Mouse (Mus musculus): ENCODE data around the gene Eif3l. TPM values are rescaled to one million over a fixed set of nuclear protein-coding genes. Genes with fewer than 3 reads are reported as not detected.
A peak's percentile ranks its signal among the peaks of the same experiment; 100 is the strongest.

The Eif3l gene
- polyA plus RNA-seq, 1 experiment from 2014 or later: 99.3 TPM

- H3K27me3 ChIP-seq (replicated peaks; ENCODE audit: insufficient read depth, low read length): no peaks in the 10 kb centered on the region
- H3K9me3 ChIP-seq (ENCODE audit: low read length): no peaks in the 10 kb centered on the region
- H3K4me2 ChIP-seq (replicated peaks; ENCODE audit: low read depth, low read length): peak within 1 kb of the TSS; percentile 83
- ATAC-seq (peak; percentile 89), DNase-seq (ENCODE audit: low spot score) (peak; percentile 96)
- WGBS: 1% methylated on average over 57 of the region's 57 CpGs
- H3K4me1 ChIP-seq (ENCODE audit: insufficient read depth, low read depth, low read length): no peaks in the 10 kb centered on the region
- H3K4me3 ChIP-seq (ENCODE audit: low read depth, low read length): peak within 1 kb of the TSS; percentile 75
- H3K27ac ChIP-seq (ENCODE audit: low read length): peak within 1 kb of the TSS; percentile 34
- TF ChIP-seq EP300 (IDR thresholded peaks at IDR 0.05): no peak
- TF ChIP-seq CTCF (IDR thresholded peaks at IDR 0.05): 0 out of 2 replicates have a peak, but pooled peaks have one; percentile 0
- peak within 1 kb of the TSS; percentile 55 for H3K9ac ChIP-seq (replicated peaks; ENCODE audit: low read depth)
- H3K36me3 ChIP-seq (ENCODE audit: insufficient read depth, low read length): 0 out of 2 replicates have a peak, but pooled peaks cover 3% of the 10 kb centered on the region
Observed at GRCm38 (mm10) chr15:79140866-79141565, 66.0 kb downstream of the Eif3l start, which contains the start of the genes Polr2f and 1700088E04Rik. TSS of gene Polr2f (plus strand) at chr15:79141009. TSS of gene 1700088E04Rik (minus strand) at chr15:79141253.

GRCm38 (mm10) chr15:79141566-79141917 is 66.6 kb downstream of the Eif3l start:
- peak overlapping the region; percentile 55 for H3K9ac ChIP-seq (replicated peaks; ENCODE audit: low read depth)
- peak overlapping the region; percentile 34 for H3K27ac ChIP-seq (ENCODE audit: low read length)
- no peaks in the 10 kb centered on the region for H3K9me3 ChIP-seq (ENCODE audit: low read length)
- peaks cover 8% of the 10 kb centered on the region; the same call in 1 of the 2 replicates for H3K36me3 ChIP-seq (ENCODE audit: insufficient read depth, low read length)
- DNase-seq (ENCODE audit: low spot score) (no peak), ATAC-seq (peak; percentile 4)
- WGBS: 0% methylated on average over 7 of the region's 7 CpGs
- peak overlapping the region; percentile 75 for H3K4me3 ChIP-seq (ENCODE audit: low read depth, low read length)
- no peaks in the 10 kb centered on the region for H3K4me1 ChIP-seq (ENCODE audit: insufficient read depth, low read depth, low read length)
- no peaks in the 10 kb centered on the region for H3K27me3 ChIP-seq (replicated peaks; ENCODE audit: insufficient read depth, low read length)
- peak overlapping the region; percentile 83 for H3K4me2 ChIP-seq (replicated peaks; ENCODE audit: low read depth, low read length)
- no peak for TF ChIP-seq CTCF (IDR thresholded peaks at IDR 0.05)

- 80% methylated on average over 12 of the region's 12 CpGs for WGBS
Observed at GRCm38 (mm10) chr15:79143316-79143715, 68.3 kb downstream of the Eif3l start.

More at GRCm38 (mm10) chr15:79143316-79143715, 68.3 kb downstream of the Eif3l start:
- no peak for DNase-seq (ENCODE audit: low spot score)
- H3K27ac ChIP-seq (ENCODE audit: low read length): peak overlapping the region; percentile 58; the same call in 1 of the 2 replicates
- no peak overlapping the region for H3K9ac ChIP-seq (replicated peaks; ENCODE audit: low read depth)
- TF ChIP-seq EP300 (IDR thresholded peaks at IDR 0.05) (no peak), CTCF (IDR thresholded peaks at IDR 0.05) (no peak)
- no peak for ATAC-seq
- H3K4me3 ChIP-seq (ENCODE audit: low read depth, low read length): no peak overlapping the region
- peaks cover 10% of the 10 kb centered on the region; the same call in 1 of the 2 replicates for H3K36me3 ChIP-seq (ENCODE audit: insufficient read depth, low read length)
- no peak overlapping the region for H3K4me2 ChIP-seq (replicated peaks; ENCODE audit: low read depth, low read length)
- no peaks in the 10 kb centered on the region for H3K27me3 ChIP-seq (replicated peaks; ENCODE audit: insufficient read depth, low read length)
- H3K4me1 ChIP-seq (ENCODE audit: insufficient read depth, low read depth, low read length): no peaks in the 10 kb centered on the region
- H3K9me3 ChIP-seq (ENCODE audit: low read length): no peaks in the 10 kb centered on the region

Other genes starting within 250 kb of the Eif3l start
- gene Cdc42ep1, start 232.6 kb upstream of the Eif3l start, polyA plus RNA-seq (2015; fragmentation: Nextera tagmentation; extraction: Ambion mirVana): 107 and 109 TPM in 2 replicates
- 1.6 and 2.4 TPM in 2 replicates for gene Lgals2, start 219.7 kb upstream of the Eif3l start, polyA plus RNA-seq (2015; fragmentation: Nextera tagmentation; extraction: Ambion mirVana)
- gene Gga1, start 198.0 kb upstream of the Eif3l start, polyA plus RNA-seq (2015; fragmentation: Nextera tagmentation; extraction: Ambion mirVana): 49.7 and 51.5 TPM in 2 replicates
- gene Gm49510, start 175.5 kb upstream of the Eif3l start, polyA plus RNA-seq (2015; fragmentation: Nextera tagmentation; extraction: Ambion mirVana): 0.10 and 0.42 TPM in 2 replicates
- gene Sh3bp1, start 175.4 kb upstream of the Eif3l start, polyA plus RNA-seq (2015; fragmentation: Nextera tagmentation; extraction: Ambion mirVana): 12.7 and 12.8 TPM in 2 replicates
- gene Pdxp, start 161.3 kb upstream of the Eif3l start, polyA plus RNA-seq (2015; fragmentation: Nextera tagmentation; extraction: Ambion mirVana): 1.8 and 1.9 TPM in 2 replicates
- gene Lgals1, start 148.5 kb upstream of the Eif3l start, polyA plus RNA-seq (2015; fragmentation: Nextera tagmentation; extraction: Ambion mirVana): 655 and 726 TPM in 2 replicates
- gene Nol12, start 140.2 kb upstream of the Eif3l start, polyA plus RNA-seq (2015; fragmentation: Nextera tagmentation; extraction: Ambion mirVana): 26.8 and 28.9 TPM in 2 replicates
- gene Triobp, start 127.5 kb upstream of the Eif3l start, polyA plus RNA-seq (2015; fragmentation: Nextera tagmentation; extraction: Ambion mirVana): 22.5 and 23.9 TPM in 2 replicates
- 263 and 311 TPM in 2 replicates for gene H1f0, start 46.7 kb upstream of the Eif3l start, polyA plus RNA-seq (2015; fragmentation: Nextera tagmentation; extraction: Ambion mirVana)
- 0.12 and 0.14 TPM in 2 replicates for gene Galr3, start 33.3 kb upstream of the Eif3l start, polyA plus RNA-seq (2015; fragmentation: Nextera tagmentation; extraction: Ambion mirVana)
- gene Ankrd54, start 12.3 kb upstream of the Eif3l start, polyA plus RNA-seq (2015; fragmentation: Nextera tagmentation; extraction: Ambion mirVana): 45.4 and 48.4 TPM in 2 replicates
- 8.4 and 9.1 TPM in 2 replicates for gene Micall1, start 33.7 kb downstream of the Eif3l start, polyA plus RNA-seq (2015; fragmentation: Nextera tagmentation; extraction: Ambion mirVana)
- gene Polr2f, start 65.8 kb downstream of the Eif3l start, polyA plus RNA-seq (2015; fragmentation: Nextera tagmentation; extraction: Ambion mirVana): 243 and 261 TPM in 2 replicates
- 29.8 and 30.4 TPM in 2 replicates for gene 1700088E04Rik, start 66.1 kb downstream of the Eif3l start, polyA plus RNA-seq (2015; fragmentation: Nextera tagmentation; extraction: Ambion mirVana)
- 0.11 and 0.31 TPM in 2 replicates for gene Sox10, start 90.1 kb downstream of the Eif3l start, polyA plus RNA-seq (2015; fragmentation: Nextera tagmentation; extraction: Ambion mirVana)
- gene Pick1, start 154.0 kb downstream of the Eif3l start, polyA plus RNA-seq (2015; fragmentation: Nextera tagmentation; extraction: Ambion mirVana): 22.0 and 22.2 TPM in 2 replicates
- 0.16 and 0.31 TPM in 2 replicates for gene Gm49486, start 154.2 kb downstream of the Eif3l start, polyA plus RNA-seq (2015; fragmentation: Nextera tagmentation; extraction: Ambion mirVana)
- 0.07 and 0.13 TPM in 2 replicates for gene Slc16a8, start 179.6 kb downstream of the Eif3l start, polyA plus RNA-seq (2015; fragmentation: Nextera tagmentation; extraction: Ambion mirVana)
- gene Baiap2l2, start 210.4 kb downstream of the Eif3l start, polyA plus RNA-seq (2015; fragmentation: Nextera tagmentation; extraction: Ambion mirVana): 1.4 and 2.7 TPM in 2 replicates

Data from lung, postnatal 0 days (tissue).